Mouse (Mus musculus) MEL (cell line): ENCODE results near the gene Slc35g1.

Experiments
- NELFE ChIP-seq: IDR thresholded peaks from 2 replicates; pipeline ENCODE4 v1.6.1; 2011; ENCODE audit warnings: low read depth, low read length, improper control_type of control experiment
- NRF1 ChIP-seq: IDR thresholded peaks from 2 replicates; pipeline ENCODE4 v1.6.1; 2014; ENCODE audit warnings: low read depth, mild to moderate bottlenecking, inconsistent platforms, low read length, improper control_type of control experiment, moderate library complexity; ENCODE audit not compliant: poor library complexity, insufficient read depth, severe bottlenecking
- USF1 ChIP-seq: IDR thresholded peaks from 2 replicates; pipeline ENCODE4 v1.6.1; 2014; ENCODE audit warnings: low read depth, mild to moderate bottlenecking, inconsistent platforms, low read length, improper control_type of control experiment, moderate library complexity

DNA sequence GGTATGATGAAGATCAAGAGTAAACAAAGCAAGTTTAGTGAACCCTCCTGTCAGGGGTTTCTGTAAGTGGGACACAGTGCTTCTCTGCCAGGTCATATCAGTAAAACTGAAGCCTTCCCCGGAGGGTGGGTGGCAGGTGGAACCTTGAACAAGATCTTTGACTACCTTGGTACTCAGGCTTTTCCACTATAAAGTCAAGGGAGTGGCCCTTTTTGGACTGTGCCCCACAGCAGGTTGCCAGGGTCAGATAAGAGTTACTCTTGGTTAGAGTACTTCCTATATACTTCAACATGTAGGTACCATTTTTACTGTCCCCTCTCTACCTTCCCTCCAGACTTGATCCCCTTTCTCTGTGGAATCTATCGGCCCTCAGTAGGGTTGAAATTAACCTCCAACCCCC lies 5.1 kb downstream of the Slc35g1 start:
- TF ChIP-seq NRF1 (no peak), USF1 (no peak), NELFE (no peak)
